Mouse (Mus musculus) kidney, adult 2 months (tissue): ENCODE data around the gene Sema3b. TPM values are rescaled to one million over a fixed set of nuclear protein-coding genes. Genes with fewer than 3 reads are reported as not detected.
"Not testable (repeated sequence)": the region's sequence is repeated elsewhere in the genome, so short reads cannot be mapped to it uniquely, and the experiment has no call there.

ENCODE experiments used
- DNase-seq: peaks from one replicate; pipeline ENCODE4 v3.0.0; 2021
- H3K27ac ChIP-seq: fragments of 200-500 bp; 2 replicates; pipeline ENCODE4 v1.5.1; 2012; ENCODE audit warnings: low read depth, low read length, control low read depth, inconsistent platforms; ENCODE audit not compliant: insufficient read depth
- H3K27me3 ChIP-seq: fragments of 200-500 bp; replicated peaks from 2 replicates; pipeline ENCODE4 v1.6.1; 2012; ENCODE audit warnings: mild to moderate bottlenecking, moderate library complexity, low read length, inconsistent platforms; ENCODE audit not compliant: control insufficient read depth, insufficient read depth
- H3K36me3 ChIP-seq: fragments of 200-500 bp; 2 replicates; pipeline ENCODE4 v1.6.1; 2012; ENCODE audit warnings: mild to moderate bottlenecking, moderate library complexity, low read length, inconsistent platforms; ENCODE audit not compliant: control insufficient read depth, insufficient read depth
- H3K4me1 ChIP-seq: fragments of 200-500 bp; 2 replicates; pipeline ENCODE4 v1.6.1; 2011; ENCODE audit warnings: low read length; ENCODE audit not compliant: control insufficient read depth, insufficient read depth
- H3K4me3 ChIP-seq: fragments of 200-500 bp; 2 replicates; pipeline ENCODE4 v1.5.1; 2011; ENCODE audit warnings: mild to moderate bottlenecking, low read depth, low read length, control low read depth; ENCODE audit not compliant: insufficient read depth
- CTCF ChIP-seq: fragments of 200-500 bp; conservative IDR thresholded peaks from 2 replicates; pipeline ENCODE4 v1.5.1; 2011; ENCODE audit warnings: low read depth, mild to moderate bottlenecking, control low read depth, low read length, moderate library complexity, mixed read lengths; ENCODE audit not compliant: insufficient read depth, insufficient read length
- POLR2A ChIP-seq: fragments of 200-500 bp; IDR thresholded peaks from one replicate; pipeline ENCODE4 v1.6.1; 2011; ENCODE audit warnings: low read depth, low read length, control low read depth
- WGBS: fragments of 180-500 bp; shearing (Covaris S2); methylation state at CpG from one replicate; pipeline ENCODE4 v1.1.7; 2018; 5-methylcytosine and 5-hydroxymethylcytosine counted together
- polyA plus RNA-seq: library from polyadenylated mRNA; depleted of rRNA; stranded (reverse); fragments of >200 nt; gene quantifications from 2 replicates; pipeline ENCODE4 v1.2.3, GENCODE M21; 2012

Gene Sema3b
- polyA plus RNA-seq, 1 experiment = 63.3 TPM

DNA sequence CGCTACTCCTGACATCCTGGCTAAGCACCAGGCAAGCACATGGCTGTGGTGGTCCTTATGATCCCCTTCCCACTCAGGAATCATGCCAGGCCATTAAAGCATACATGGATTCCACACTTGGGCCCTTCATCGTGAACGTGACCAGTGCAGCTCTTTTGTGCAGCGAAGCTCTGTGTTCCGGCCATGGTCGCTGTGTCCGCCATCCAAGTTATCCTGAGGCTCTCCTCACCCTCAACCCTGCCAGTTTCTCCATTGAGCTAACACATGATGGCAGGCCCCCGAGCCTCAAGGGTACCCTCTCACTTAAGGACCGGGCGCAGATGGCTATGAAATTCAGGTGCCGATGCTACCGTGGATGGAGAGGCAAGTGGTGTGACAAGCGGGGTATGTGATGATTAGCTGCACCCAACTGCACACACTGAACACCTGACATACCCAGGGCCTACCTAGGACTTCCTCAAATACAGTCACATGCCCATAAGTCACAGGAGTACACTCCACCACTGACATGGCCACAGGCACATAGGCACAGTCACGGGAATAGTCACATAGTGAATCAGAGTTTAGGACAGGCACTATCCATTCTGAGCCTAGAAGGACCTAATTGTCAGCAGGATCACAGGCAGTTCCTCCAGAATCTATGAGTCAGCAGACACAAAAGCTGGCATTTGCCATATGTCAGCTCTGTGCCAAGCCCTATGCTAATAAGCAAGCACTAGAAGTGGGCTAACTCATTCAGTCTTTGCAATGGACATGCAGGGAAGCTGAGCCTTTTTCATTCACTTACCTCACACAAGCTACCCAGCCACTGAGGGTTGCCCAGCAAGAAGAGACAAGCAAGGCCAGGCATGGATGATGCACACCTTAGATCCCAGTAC is 29.8 kb downstream of the Sema3b start:
- 95% methylated on average over 14 of the region's 14 CpGs for WGBS
- no peak for TF ChIP-seq CTCF
- TF ChIP-seq POLR2A = no peak
- Histone ChIP-seq H3K27me3 (no peaks in the 10 kb centered on the region), H3K27ac (no peak overlapping the region), H3K4me1 (peaks cover 35% of the 10 kb centered on the region), H3K36me3 (no peaks in the 10 kb centered on the region), H3K4me3 (no peak overlapping the region)
- DNase-seq = no peak

DNA sequence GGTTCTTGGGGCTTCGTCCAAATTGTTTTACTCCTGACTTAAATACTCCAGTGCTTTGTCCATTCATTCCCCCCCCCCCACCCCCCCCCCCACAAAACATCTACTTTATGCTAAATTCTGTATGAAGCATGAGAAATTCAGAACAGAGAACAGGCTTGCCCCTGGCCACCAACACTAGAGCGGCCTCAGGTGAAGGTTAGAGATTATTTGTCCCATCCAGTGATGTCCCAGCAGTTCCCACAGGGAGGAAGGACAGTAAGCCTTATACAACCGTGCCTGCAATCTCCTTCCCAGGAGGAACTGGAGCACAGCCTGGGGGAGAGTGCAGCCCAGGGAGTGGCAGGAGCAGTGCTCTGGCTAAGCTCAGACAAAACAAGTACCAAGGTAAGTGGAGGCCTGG is 30.4 kb downstream of the Sema3b start, which contains the start of gene Naa80:
Gene Naa80, plus strand, starts transcription at position 301 of the 400 bp plus-strand sequence.
- Histone ChIP-seq H3K36me3 (no peaks in the 10 kb centered on the region), H3K27ac (no peak within 1 kb of the TSS), H3K27me3 (no peaks in the 10 kb centered on the region), H3K4me3 (no peak within 1 kb of the TSS), H3K4me1 (peaks cover 35% of the 10 kb centered on the region)
- 82% methylated on average over 3 of the region's 3 CpGs for WGBS
- TF ChIP-seq CTCF = no peak
- DNase-seq = no peak

DNA sequence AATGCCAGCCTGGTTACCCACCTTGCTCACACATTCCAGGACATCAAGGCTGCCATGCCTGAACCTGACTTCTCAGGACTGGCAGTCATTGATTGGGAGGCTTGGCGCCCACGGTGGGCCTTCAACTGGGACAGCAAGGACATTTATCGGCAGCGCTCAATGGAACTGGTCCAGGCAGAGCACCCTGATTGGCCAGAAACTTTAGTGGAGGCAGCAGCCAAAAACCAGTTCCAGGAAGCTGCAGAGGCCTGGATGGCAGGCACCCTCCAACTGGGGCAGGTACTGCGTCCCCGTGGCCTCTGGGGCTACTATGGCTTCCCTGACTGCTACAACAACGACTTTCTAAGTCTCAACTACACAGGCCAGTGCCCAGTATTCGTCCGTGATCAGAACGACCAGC is 31.2 kb downstream of the Sema3b start:
- Histone ChIP-seq H3K27ac (no peak overlapping the region), H3K27me3 (no peaks in the 10 kb centered on the region), H3K36me3 (no peaks in the 10 kb centered on the region; the same call in 1 of the 2 replicates), H3K4me1 (peaks cover 35% of the 10 kb centered on the region), H3K4me3 (no peak overlapping the region)
- WGBS = 85% methylated on average over 10 of the region's 10 CpGs
- DNase-seq = no peak
- TF ChIP-seq CTCF = no peak

DNA sequence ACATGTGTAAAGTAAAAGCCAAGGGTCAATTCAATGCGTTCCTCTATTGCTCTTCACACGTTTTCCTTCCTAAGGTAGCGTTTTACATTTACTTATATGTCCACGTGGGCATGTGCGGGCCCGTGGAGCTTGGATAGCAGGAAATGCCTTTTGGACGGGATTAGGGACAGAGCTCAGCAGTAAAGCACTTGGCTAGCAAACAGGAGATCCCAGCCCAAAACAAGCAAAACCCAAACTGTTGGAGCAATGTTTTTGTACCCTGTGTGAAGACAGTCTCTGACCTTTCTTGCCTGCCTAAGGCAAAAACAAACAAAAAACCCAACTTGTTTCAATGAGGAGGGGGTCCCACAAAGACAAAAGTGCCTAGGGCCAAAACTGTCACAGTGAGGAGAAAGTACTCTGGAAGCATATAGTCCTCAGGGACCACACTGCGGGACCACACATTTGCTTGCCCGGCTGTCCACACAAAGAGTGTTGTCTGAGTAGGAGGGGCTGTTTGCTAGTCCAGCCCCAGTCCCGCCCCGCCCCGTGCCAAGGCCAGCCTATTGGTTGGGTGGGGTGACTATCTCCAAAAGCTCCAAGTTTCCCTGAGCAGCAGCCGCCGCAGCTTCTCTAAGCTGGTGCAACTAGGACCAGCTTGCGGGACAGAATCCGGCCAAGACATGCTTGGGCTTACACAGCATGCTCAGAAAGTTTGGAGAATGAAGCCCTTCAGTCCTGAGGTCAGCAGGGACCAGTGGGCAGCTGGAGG is 32.5 kb downstream of the Sema3b start, which contains the start of gene Hyal1:
Gene Hyal1, plus strand, starts transcription at position 571 of the 751 bp plus-strand sequence.
- Histone ChIP-seq H3K27me3 (no peaks in the 10 kb centered on the region), H3K36me3 (no peaks in the 10 kb centered on the region; the same call in 1 of the 2 replicates), H3K4me1 (peaks cover 30% of the 10 kb centered on the region), H3K27ac (peak within 1 kb of the TSS; percentile 74), H3K4me3 (peak within 1 kb of the TSS; percentile 62)
- DNase-seq = peak; percentile 92
- TF ChIP-seq CTCF (no peak), POLR2A (no peak)
- 14% methylated on average over 16 of the region's 16 CpGs for WGBS

DNA sequence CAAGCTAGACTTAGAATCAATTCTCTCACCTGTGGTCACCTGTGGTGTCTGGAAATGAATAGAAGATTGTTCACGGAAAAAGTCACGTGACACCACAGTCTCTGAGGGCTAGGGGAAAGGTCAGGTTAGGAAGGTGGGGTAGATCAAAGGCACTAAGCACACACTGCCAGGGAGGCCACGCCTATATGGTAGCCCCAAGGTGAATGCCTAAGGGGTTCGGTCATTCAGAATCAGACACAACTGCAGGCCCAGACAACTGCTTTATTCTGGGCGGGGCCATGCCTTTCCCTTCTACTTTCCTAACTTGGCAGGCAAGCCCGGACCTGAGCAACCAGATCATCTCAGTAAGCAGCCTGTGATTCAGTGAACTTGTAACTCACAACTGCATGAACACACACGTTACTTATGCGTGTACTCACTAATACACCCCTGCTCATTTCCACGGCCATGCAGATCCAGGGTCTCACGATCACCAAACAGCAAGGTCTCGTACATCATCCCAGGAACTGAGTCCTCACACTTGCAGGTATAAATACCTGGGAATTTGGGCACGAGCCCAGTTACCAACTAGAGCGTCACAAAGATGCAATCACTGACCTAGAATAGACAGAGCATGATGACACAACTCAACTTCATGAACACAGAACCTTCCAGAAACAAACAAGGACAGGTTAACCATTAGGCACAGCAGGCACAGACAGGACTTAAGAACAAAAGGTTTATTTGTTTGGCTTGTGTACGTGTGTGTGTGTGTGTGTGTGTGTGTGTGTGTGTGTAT is 33.3 kb downstream of the Sema3b start:
- Histone ChIP-seq H3K27ac (peak overlapping the region; percentile 74), H3K27me3 (no peaks in the 10 kb centered on the region), H3K36me3 (no peaks in the 10 kb centered on the region; the same call in 1 of the 2 replicates), H3K4me1 (peaks cover 34% of the 10 kb centered on the region), H3K4me3 (no peak overlapping the region)
- 53% methylated on average over 14 of the region's 14 CpGs for WGBS
- DNase-seq = peak; percentile 68
- TF ChIP-seq POLR2A (no peak), CTCF (no peak)

DNA sequence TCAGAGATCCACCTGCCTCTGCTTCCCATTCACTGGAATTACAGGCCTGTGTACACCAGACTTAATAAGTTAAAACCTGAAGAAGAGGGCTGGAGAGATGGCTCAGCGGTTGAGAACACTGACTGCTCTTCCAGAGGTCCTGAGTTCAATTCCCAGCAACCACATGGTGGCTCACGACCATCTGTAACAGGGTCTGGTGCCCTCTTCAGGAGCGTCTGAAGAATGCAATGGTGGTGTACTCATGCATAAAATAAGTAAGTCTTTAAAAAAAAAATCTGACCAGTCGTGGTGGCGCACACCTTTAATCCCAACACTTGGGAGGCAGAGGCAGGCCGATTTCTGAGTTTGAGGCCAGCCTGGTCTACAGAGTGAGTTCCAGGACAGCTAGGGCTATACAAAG is 35.3 kb downstream of the Sema3b start:
- not testable (repeated sequence) for H3K36me3 ChIP-seq, DNase-seq, H3K4me3 ChIP-seq, H3K27me3 ChIP-seq, H3K27ac ChIP-seq
- H3K4me1 ChIP-seq = peaks cover 38% of the 10 kb centered on the region
- 73% methylated on average over 6 of the region's 6 CpGs for WGBS

DNA sequence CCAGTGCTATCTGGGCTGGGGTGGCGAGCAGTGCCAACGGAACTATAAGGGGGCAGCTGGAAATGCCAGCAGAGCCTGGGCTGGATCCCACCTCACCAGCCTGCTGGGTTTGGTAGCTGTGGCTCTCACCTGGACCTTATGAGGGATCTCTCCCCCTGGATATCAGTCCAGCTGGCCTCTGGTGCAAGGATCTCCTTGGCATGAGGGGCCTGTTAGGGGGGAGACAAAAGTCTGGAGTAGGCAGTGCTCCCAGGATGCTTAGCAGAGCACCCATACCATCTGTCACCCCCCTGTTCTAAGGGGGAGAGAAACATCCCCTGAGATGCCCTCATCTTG is 36.7 kb downstream of the Sema3b start:
- 87% methylated on average over 2 of the region's 2 CpGs for WGBS
- DNase-seq = no peak
- Histone ChIP-seq H3K4me3 (no peak overlapping the region), H3K4me1 (peaks cover 36% of the 10 kb centered on the region), H3K36me3 (no peaks in the 10 kb centered on the region; the same call in 1 of the 2 replicates), H3K27ac (no peak overlapping the region), H3K27me3 (no peaks in the 10 kb centered on the region)
- TF ChIP-seq POLR2A (no peak), CTCF (no peak)
